Mouse (Mus musculus) MEL (cell line): Measurements from ENCODE around the gene Plk3.

Experiments used
- ELF1 ChIP-seq: IDR thresholded peaks from 2 replicates; pipeline ENCODE4 v1.6.1; 2014; ENCODE audit warnings: low read depth, mild to moderate bottlenecking, inconsistent platforms, low read length, improper control_type of control experiment, moderate library complexity
- KAT2A ChIP-seq: conservative IDR thresholded peaks from 2 replicates; pipeline ENCODE4 v1.6.1; 2012; ENCODE audit warnings: low read depth, low read length, improper control_type of control experiment, inconsistent platforms
- TBP ChIP-seq: IDR thresholded peaks from 2 replicates; pipeline ENCODE4 v1.8.0; 2011; ENCODE audit warnings: low read depth, low read length, improper control_type of control experiment
- USF2 ChIP-seq, 2 experiments: IDR thresholded peaks; 2 replicates each; pipeline ENCODE4 v1.6.1; 2011 to 2012; ENCODE audit warnings: improper control_type of control experiment in 2 of 2, low read length in 2 of 2, borderline replicate concordance in 1 of 2, inconsistent platforms in 1 of 2, low read depth in 1 of 2, mild to moderate bottlenecking in 1 of 2; ENCODE audit not compliant: insufficient read depth in 1 of 2

- TF ChIP-seq TBP: no peak; the same call in none of the 2 replicates
- peak; percentile 56; the same call in 1 of the 2 replicates for TF ChIP-seq ELF1
- TF ChIP-seq KAT2A: no peak
- TF ChIP-seq USF2 (IDR thresholded peaks at IDR 0.05; ENCODE audit: borderline replicate concordance in 1 of 2, insufficient read depth in 1 of 2, low read depth in 1 of 2, low read length in 2 of 2): no peak
Observed at GRCm38 (mm10) chr4:117124518-117125347, 9.0 kb downstream of the Plk3 start.
